Mouse (Mus musculus): Measurements from ENCODE around the gene Fam217b. TPM values are rescaled to one million over a fixed set of nuclear protein-coding genes. Genes with fewer than 3 reads are reported as not detected.
A peak's percentile ranks its signal among the peaks of the same experiment; 100 is the strongest.

Gene Fam217b
- 10 to 100 TPM; 37.9 to 38.2 TPM for total RNA-seq (2021)

GRCm38 (mm10) chr2:178414261-178415149 lies at the start of gene Fam217b, which contains the start of gene Ppp1r3d:
Gene Fam217b (plus strand): TSS chr2:178414524.
Gene Ppp1r3d (minus strand): TSS chr2:178414472.
- intact Hi-C loops (cut with DNase I), result no loop called here
- DNase-seq (ENCODE audit: extremely low spot score in 1 of 2, low spot score in 2 of 2), result peak; percentile 52 to 75

DNA sequence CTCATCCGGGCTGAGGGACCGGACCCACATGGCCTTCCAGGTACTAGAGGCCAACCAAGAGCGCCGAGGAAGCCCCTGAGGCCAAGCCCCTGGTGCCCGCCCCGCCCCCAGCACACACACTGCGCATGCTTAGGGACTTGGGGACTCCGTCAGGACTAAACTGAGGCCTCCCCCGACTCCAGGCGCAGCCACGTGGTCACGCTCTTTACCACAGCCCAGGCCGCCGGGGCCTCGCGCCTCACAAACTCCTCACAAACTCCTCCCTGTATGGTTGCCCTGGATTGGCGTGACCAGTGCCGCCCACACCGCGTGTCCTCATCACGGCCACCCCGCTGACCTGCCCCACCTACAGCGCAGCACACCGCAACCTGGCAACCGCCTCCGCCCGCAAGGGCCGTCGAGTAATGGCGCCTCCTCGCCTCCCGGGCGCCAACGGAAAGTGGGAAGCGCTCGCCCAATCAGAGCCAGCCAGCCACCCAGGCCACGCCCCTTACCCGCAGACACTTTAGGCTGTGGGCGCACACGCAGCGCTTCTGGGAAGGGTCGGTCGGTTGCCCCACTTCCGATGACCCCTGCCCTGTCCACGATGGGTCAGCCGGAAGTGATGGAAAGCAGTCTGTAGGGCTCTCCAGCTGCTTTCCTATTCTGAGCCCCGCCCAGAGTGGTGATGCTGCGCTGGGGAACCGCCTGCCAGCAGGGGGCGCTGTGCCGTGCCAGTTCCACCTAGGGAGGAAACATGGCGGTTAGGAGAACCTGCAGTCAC lies 7.1 kb upstream of the Fam217b start, which contains the start of gene Sycp2:
Gene Sycp2, minus strand, starts transcription at position 633 of the 763 bp plus-strand sequence.
- intact Hi-C loops (cut with DNase I), result no loop called here
- no peak for DNase-seq (ENCODE audit: extremely low spot score in 1 of 2, low spot score in 2 of 2)

DNA sequence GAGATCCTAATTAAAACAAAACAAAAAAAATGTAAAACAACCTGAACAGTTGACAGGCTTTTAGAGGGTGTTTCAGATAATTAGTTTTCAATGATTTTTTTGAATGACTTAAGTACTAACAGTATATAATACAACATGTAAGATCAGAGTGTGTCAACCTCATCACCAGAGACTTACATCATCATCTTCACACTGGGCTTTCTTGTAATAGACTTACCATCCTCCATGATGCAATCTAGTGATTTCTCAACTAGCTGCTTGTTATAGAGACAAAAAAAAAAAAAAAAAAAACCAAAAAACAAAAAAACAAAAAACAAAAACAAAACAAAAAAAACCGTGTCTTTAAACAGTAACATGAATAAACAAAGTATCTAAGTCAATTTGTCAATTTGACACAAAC lies 5.3 kb upstream of the Fam217b start:
- intact Hi-C loops (cut with DNase I), result no loop called here
- DNase-seq (ENCODE audit: extremely low spot score in 1 of 2, low spot score in 2 of 2), result no peak

DNA sequence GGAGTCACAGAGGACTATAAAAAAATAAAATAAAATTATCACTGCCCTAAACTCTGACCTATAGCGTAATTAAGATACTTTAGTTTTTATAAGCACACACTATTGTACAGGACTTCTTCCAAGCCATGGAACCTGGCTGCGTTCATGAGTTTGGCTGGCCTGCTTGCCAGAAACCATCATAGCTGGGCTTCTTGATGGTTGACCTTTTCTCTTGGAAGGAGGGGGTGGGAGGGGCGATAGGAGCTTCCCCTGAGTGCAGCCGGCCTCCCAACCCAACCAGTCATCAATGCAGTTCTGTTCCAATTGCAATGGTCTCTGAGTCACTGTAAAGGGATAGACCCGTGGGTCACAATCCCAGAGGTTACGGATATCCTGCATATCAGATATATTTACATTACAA lies 4.0 kb upstream of the Fam217b start:
- intact Hi-C loops (cut with DNase I), result no loop called here
- DNase-seq (ENCODE audit: extremely low spot score in 1 of 2, low spot score in 2 of 2), result no peak

DNA sequence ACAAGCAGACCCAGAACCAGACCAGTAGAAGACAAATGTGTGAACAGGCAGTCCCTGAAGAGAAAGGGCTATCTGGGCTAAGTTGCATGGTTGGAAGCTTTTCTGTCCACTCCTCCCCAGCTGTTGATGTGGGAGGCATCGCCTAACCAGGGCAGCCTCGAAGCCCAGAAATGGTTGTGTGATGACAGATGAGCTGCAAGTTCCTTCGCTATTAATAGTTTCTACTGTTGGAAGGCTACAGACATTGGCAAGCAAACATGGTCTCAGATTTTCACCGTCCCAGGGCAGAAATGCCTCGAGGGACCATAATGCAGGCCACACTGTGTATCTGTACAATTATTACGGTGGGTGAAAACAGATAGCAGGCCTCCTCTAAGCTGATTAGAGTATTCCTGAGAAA lies 1.7 kb upstream of the Fam217b start:
- no peak for DNase-seq (ENCODE audit: extremely low spot score in 1 of 2, low spot score in 2 of 2)
- intact Hi-C loops (cut with DNase I), result no loop called here

DNA sequence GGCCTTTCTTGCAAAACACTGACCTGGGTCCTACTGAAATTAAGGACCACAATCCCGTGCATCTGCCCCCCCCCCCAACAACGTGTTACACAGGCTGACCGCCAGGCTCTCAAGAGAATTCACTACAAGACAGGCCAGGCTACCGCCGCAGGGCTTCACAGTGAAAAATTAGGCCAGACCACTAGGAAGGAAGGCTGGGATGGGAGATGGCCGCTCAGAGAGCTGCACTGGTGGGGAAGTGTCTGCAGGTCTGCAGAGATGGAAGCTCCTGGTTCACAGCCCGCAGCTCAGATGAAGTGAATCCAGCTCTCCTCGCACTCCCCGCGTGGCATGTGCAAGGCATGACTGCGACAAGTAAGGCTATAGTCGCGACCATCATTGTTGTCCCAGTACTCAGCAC lies 1.2 kb upstream of the Fam217b start:
- intact Hi-C loops (cut with DNase I), result no loop called here
- DNase-seq (ENCODE audit: extremely low spot score in 1 of 2, low spot score in 2 of 2), result no peak

GRCm38 (mm10) chr2:178413481-178414260 lies 653 bp upstream of the Fam217b start:
- peak in 1 of 2 experiments; percentile 61 for DNase-seq (ENCODE audit: extremely low spot score in 1 of 2, low spot score in 2 of 2)
- intact Hi-C loops (cut with DNase I), result no loop called here

GRCm38 (mm10) chr2:178415150-178415448 lies 775 bp downstream of the Fam217b start:
- intact Hi-C loops (cut with DNase I), result no loop called here
- DNase-seq (ENCODE audit: extremely low spot score in 1 of 2, low spot score in 2 of 2), result no peak

DNA sequence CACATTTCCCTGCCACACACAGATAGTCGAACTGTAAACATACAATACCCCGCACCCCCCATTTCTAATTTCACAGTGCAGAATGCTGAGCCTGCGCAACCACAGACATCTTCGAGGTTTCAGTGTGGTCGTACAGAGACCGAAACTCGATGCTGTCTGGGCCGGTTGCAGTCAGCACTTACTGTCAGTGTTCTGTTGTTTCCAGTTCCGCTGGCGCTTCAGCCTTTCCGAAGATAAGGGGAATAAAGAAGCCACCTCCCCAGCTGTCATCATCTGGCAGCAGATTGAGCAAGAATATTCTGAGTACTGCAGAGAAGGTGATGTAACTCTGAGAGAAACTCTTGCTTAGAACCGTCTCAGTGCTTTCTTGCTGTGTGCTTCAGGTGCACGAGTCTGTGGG lies 2.1 kb downstream of the Fam217b start:
- intact Hi-C loops (cut with DNase I), result no loop called here
- no peak for DNase-seq (ENCODE audit: extremely low spot score in 1 of 2, low spot score in 2 of 2)

GRCm38 (mm10) chr2:178416970-178417369 lies 2.6 kb downstream of the Fam217b start:
- intact Hi-C loops (cut with DNase I), result no loop called here
- no peak for DNase-seq (ENCODE audit: extremely low spot score in 1 of 2, low spot score in 2 of 2)

DNA sequence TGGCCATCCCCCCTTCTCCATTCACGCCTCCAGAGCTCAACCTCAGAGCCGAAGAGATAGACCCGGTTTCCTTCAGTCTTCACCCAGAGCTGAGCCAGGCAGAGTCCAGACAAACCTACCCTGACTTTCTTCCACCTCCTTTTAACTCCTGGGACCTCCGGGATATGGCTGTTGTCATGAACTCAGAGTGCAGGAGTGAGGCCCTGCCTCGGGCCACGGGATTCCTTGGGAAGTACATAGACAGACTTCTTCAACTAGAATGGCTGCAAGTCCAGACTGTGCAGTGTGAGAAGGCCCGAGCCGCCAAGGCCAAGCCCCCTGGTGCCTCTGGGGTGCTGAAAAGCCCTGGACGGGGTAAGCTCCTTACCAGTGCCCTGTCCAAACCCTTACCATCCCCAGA lies 6.3 kb downstream of the Fam217b start:
- no peak for DNase-seq (ENCODE audit: extremely low spot score in 1 of 2, low spot score in 2 of 2)
- intact Hi-C loops (cut with DNase I), result loop anchor here (5.0 to 10.0 kb wide), 2 partner anchors 244 to 1452 kb away; no protein-coding TSS in a partner anchor

- DNase-seq (ENCODE audit: extremely low spot score in 1 of 2, low spot score in 2 of 2), result no peak
- intact Hi-C loops (cut with DNase I), result loop anchor here (5.0 to 10.0 kb wide), 2 partner anchors 243 to 1451 kb away; no protein-coding TSS in a partner anchor
Observed at GRCm38 (mm10) chr2:178421603-178422002, 7.3 kb downstream of the Fam217b start.

DNA sequence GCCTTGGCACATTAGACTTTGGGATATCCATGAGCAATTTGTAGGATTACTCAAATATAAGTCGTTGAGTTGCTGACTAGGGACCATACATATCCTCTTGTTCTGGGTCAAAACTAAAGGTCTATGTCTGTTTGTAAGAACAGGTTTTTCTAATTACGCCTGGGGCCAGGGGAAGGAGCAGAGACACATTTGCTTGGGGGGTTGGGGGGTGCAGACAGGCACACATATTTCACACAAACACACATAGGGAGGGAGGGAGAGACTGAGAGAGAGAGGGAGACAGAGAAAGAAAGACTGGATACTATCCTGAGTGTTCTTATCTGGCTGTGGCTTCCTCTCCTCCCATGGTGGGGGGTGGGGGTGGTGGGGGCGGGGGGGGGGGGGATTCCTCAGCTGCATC lies 7.9 kb downstream of the Fam217b start:
- intact Hi-C loops (cut with DNase I), result loop anchor here (5.0 to 10.0 kb wide), 2 partner anchors 243 to 1450 kb away; no protein-coding TSS in a partner anchor
- no peak for DNase-seq (ENCODE audit: extremely low spot score in 1 of 2, low spot score in 2 of 2)

GRCm38 (mm10) chr2:178423223-178423622 lies 8.9 kb downstream of the Fam217b start:
- intact Hi-C loops (cut with DNase I), result loop anchor here (5.0 to 10.0 kb wide), 2 partner anchors 242 to 1449 kb away; no protein-coding TSS in a partner anchor
- DNase-seq (ENCODE audit: extremely low spot score in 1 of 2, low spot score in 2 of 2), result no peak

- intact Hi-C loops (cut with DNase I), result loop anchor here (10.0 kb wide), 1 partner anchor 239 kb away; no protein-coding TSS in a partner anchor
- DNase-seq (ENCODE audit: extremely low spot score in 1 of 2, low spot score in 2 of 2), result no peak
Observed at GRCm38 (mm10) chr2:178426229-178426628, 11.9 kb downstream of the Fam217b start.

GRCm38 (mm10) chr2:178427181-178427580 lies 12.9 kb downstream of the Fam217b start:
- no peak for DNase-seq (ENCODE audit: extremely low spot score in 1 of 2, low spot score in 2 of 2)
- intact Hi-C loops (cut with DNase I), result loop anchor here (10.0 kb wide), 1 partner anchor 238 kb away; no protein-coding TSS in a partner anchor

DNA sequence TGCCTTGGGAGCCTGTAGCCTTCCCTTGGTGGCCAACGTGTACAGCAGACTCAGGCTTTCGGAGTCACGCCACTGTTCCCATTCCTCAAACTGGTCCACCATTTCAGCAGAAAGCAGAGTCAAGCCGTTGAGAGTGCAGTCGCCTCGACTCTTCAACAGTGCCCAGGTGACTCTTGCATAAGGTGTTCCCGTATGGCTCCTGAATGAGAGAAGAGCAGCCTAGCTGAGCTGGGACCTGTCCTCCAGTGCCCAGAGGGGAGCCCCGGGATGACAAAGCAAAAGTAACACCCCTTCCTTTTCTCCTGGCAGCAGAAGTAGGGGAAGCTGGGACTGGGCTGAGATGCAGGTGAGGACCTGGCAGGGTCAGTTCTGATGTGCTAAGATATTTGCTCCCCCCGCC lies 13.9 kb downstream of the Fam217b start:
- intact Hi-C loops (cut with DNase I), result loop anchor here (10.0 kb wide), 1 partner anchor 237 kb away; no protein-coding TSS in a partner anchor

GRCm38 (mm10) chr2:178428676-178429075 lies 14.4 kb downstream of the Fam217b start:
- DNase-seq (ENCODE audit: extremely low spot score in 1 of 2, low spot score in 2 of 2), result no peak
- intact Hi-C loops (cut with DNase I), result loop anchor here (10.0 kb wide), 1 partner anchor 236 kb away; no protein-coding TSS in a partner anchor

More for the DNA sequence above, 13.9 kb downstream of the Fam217b start:
- DNase-seq (ENCODE audit: extremely low spot score in 1 of 2, low spot score in 2 of 2), result no peak

Data from left cerebral cortex, postnatal 10 days (tissue).